Mouse (Mus musculus) layer of hippocampus, adult 18-20 months (tissue): ENCODE measurements around the gene Trim34a. TPM values are rescaled to one million over a fixed set of nuclear protein-coding genes. Genes with fewer than 3 reads are reported as not detected.

Experiments
- total RNA-seq, 2 experiments: library from RNA; stranded (reverse); gene quantifications; 2 replicates each; pipeline ENCODE4 v1.2.3; 2021

Gene Trim34a
- total RNA-seq, 2 experiments from 2014 or later: 1.6 to 1.7 TPM

Other genes with a start within 250 kb of the Trim34a start
- gene Olfr638, start 245.7 kb upstream of the Trim34a start, total RNA-seq: not detected
- under 1 TPM in 1 of 2 experiments, not detected in 1; 0.05 TPM for gene Olfr639, start 227.2 kb upstream of the Trim34a start, total RNA-seq
- gene Olfr640, start 218.9 kb upstream of the Trim34a start, total RNA-seq: not detected
- gene Olfr641, start 209.0 kb upstream of the Trim34a start, total RNA-seq: not detected
- not detected for gene Olfr642, start 191.8 kb upstream of the Trim34a start, total RNA-seq
- not detected for gene 4930516K23Rik, start 183.0 kb upstream of the Trim34a start, total RNA-seq
- gene Olfr644, start 172.6 kb upstream of the Trim34a start, total RNA-seq: not detected
- gene Olfr645, start 159.0 kb upstream of the Trim34a start, total RNA-seq: not detected
- gene Olfr646, start 139.6 kb upstream of the Trim34a start, total RNA-seq: not detected
- not detected for gene Ubqln5, start 114.6 kb upstream of the Trim34a start, total RNA-seq
- not detected for gene Olfr643, start 107.1 kb upstream of the Trim34a start, total RNA-seq
- gene Ubqln3, start 101.2 kb upstream of the Trim34a start, total RNA-seq: not detected
- gene Ubqlnl, start 93.9 kb upstream of the Trim34a start, total RNA-seq: not detected
- not detected for gene Olfm5, start 79.6 kb upstream of the Trim34a start, total RNA-seq
- gene Olfr648, start 61.1 kb upstream of the Trim34a start, total RNA-seq: under 1 TPM; 0.10 to 0.25 TPM
- not detected for gene Olfr649, start 48.5 kb upstream of the Trim34a start, total RNA-seq
- under 1 TPM in 1 of 2 experiments, not detected in 1; 0.22 TPM for gene Trim6, start 25.7 kb upstream of the Trim34a start, total RNA-seq
- under 1 TPM; 0.42 to 0.63 TPM for gene Trim5, start 43.6 kb downstream of the Trim34a start, total RNA-seq
- gene Trim12a, start 71.0 kb downstream of the Trim34a start, total RNA-seq: 1 to 10 TPM; 2.8 to 3.2 TPM
- under 1 TPM in 1 of 2 experiments, not detected in 1; 0.27 TPM for gene Trim34b, start 85.0 kb downstream of the Trim34a start, total RNA-seq
- gene Trim12c, start 108.9 kb downstream of the Trim34a start, total RNA-seq: 1 to 10 TPM; 1.4 to 1.6 TPM
- gene Trim30b, start 125.4 kb downstream of the Trim34a start, total RNA-seq: not detected
- gene Trim30c, start 156.4 kb downstream of the Trim34a start, total RNA-seq: not detected
- under 1 TPM; 0.84 to 0.92 TPM for gene Trim30a, start 220.7 kb downstream of the Trim34a start, total RNA-seq